Mouse (Mus musculus): Measurements from ENCODE around the gene Otop2. TPM values are rescaled to one million over a fixed set of nuclear protein-coding genes. Genes with fewer than 3 reads are reported as not detected.

Gene Otop2
- total RNA-seq (2023) = not detected

DNA sequence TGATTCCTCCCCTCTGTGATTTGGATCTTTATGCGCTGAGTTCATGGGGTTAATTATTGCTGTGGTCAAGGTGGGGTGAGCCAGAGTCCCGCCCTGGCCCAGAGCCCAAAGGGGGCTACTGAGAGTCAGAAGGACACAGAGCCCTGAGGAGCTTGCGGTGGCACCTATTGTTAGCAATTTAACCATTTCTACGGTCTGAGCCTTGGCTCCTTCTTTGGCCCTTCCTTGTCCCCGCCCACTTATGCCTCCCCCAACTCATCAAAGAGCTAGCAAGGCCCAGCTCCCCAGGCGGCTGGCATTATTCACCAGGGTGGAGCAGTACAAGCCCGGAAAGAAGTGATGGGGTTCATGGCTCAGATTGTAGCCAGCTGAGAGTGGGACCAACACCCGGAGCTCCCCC is at the start of gene Otop2:
Gene Otop2, plus strand, starts transcription at position 301 of the 400 bp plus-strand sequence.

DNA sequence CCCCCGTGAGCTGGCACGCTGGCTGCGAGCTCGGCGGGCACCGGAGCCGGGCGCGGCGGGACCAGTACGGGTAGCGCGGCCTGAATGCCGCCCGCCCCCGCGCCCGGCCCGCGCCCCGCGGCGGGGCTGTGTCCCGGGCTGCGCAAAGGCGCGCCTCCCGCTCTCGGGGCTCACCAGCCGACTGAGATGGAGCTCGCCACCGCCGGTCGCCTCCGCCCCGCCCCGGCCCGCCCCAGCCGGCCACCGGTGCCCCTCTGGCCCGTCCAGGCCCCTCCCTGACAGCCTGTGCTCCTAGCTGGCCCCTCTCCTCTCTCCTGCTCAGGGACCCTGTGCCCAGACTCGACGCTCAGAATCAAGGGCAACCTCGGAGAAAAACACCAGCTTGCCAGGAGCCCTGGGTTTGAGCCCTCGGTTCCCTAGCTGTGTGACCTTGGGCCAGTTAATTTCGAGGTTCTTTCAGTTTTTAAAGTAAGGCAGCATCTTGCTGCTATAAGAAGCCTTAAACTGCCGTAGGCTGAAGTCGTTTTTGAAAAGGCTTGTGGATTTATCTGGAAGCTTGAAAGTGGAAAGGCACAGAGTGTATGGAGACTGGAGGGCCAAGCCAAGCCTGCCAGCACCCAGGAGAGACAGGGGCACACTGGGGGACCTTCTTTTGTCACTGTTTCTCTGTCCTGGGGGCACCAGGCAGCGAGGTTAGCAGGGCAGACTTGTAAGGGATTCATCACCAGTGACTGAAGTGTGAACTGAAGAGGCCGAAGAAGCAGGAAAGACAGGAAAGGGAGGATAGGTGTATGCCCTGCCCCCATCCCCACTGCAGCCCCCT is 39.7 kb upstream of the Otop2 start, which contains the start of gene Grin2c:
Gene Grin2c, minus strand, starts transcription at position 183 of the 823 bp plus-strand sequence.

DNA sequence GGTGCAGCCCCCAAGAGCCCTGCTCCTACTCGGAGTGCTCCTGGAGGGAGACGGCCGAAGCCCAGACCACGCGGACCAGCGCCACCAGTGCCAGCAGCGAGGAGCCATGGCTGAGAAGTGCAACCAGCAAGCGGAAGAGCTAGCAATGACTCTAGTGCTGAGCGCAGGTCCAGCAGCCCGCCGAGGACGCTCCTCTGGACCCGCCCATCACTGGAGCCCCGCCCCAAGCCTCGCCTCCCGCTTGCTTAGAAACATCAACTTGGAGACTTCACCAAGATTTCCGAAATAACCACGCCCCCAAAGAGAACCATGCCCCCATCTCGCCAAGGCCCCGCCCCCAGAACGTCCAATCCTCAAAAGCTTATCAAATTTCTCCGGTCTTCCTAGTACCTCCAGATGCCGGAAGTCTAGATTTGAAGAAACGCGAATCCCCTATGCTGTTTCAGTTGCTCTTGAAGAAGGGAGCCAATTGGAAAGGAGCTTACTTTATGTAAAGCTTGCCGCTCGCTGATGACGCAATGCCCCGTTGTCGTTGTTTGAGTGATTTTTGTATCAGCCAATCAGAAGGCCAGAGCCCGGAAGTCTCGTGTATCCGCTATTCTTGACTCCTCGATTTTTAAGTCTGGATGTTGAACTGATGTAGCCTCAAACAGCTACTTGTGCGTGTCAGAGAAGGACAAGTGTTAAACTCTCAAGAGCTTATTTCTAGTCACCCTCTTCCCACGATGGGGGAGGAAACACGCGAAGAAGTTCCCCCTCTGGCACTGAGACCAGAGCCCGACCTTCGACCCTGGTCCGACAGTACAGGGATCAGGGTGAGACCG is 30.0 kb upstream of the Otop2 start, which contains the start of gene Fdxr:
Gene Fdxr, minus strand, starts transcription at position 271 of the 824 bp plus-strand sequence.

DNA sequence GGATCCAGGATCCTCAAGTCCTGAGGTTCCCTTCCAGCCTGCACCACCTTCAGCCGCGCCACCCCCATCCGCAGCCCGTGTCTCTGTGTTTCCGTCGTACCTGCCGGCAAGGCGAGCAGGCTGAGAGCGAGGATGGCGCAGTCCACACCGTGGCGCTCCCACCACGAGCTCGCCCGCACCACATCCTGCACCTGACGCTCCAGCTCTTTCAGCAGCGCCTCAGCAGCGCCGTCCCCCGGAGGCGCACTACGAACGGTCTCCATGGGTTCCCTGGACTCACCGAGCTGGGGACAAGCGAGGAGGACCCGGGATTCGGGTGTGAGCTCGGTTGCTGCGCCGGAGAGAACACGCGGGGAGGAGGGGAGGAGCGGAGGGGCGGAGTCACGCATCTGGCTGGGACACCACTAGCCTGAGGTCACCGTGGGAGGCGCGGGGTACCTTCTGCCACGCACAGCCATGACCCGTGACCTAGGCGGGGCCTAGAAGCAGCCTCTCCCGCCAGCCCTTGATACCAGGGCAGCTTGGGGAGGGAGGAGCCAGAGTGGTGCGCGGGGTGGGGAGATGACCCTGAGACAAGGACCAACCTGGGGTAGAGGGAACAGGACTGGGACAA is 9.6 kb upstream of the Otop2 start, which contains the start of gene Fads6:
Gene Fads6, minus strand, starts transcription at position 450 of the 613 bp plus-strand sequence.

DNA sequence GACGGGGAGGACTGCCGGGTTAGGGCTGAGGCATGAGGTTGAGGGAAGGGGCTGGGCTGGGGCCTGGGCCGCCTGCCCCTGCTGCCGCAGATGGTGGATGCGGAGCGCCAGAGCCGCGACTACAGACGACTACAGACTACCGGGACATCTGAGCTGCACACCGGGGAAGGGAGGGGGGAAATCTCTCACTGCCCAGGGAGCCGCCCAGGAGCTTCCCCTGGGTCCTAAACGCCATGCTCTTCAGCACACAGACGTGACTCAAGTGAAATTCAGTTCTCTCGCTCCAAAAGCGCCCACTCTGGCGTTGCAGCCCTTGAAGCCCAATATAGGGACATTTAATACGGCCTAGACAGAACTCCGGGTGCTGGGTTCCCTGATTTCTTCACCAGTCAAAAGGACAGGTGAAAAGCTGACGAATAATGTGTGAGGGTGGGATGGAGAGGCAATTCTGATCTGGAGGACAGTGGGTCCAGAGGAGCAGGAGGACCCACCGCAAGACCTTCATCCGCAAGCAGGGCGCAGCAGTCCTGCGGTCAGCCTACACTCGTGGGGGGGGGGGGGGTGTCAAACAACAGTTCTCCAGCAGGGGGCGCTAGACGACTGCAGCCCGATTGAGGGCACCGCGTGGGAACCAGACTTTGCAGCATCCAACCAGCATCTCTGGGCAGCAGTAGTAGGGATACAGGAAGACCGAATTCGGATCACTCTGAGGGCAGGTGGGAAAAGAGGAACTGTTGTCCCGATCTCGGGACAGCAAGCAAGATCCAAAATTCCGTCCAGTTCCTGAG is 15.1 kb downstream of the Otop2 start, which contains the start of gene Ush1g:
Gene Ush1g, minus strand, starts transcription at position 136 of the 788 bp plus-strand sequence.

DNA sequence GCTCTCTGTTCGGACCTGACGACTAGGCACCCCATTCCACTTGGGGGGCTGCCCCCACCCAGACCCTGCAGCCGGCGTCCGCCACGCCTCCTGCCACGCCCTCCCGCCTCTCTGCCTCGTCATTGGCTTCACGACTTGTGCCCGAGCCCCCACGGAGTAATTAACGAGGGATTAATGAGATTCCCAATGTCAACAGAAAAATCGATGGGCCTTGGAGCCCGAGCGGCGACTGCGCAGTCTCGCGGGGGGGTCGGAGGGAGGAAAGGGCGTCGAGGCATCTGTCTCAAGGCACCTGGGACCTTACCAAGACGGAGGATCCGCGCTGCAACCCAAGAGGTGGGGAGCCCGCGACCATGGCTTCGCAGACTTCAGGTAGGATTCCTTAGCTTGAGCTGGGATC is 27.6 kb downstream of the Otop2 start, which contains the start of gene Otop3:
Gene Otop3, plus strand, starts transcription at position 201 of the 400 bp plus-strand sequence.

DNA sequence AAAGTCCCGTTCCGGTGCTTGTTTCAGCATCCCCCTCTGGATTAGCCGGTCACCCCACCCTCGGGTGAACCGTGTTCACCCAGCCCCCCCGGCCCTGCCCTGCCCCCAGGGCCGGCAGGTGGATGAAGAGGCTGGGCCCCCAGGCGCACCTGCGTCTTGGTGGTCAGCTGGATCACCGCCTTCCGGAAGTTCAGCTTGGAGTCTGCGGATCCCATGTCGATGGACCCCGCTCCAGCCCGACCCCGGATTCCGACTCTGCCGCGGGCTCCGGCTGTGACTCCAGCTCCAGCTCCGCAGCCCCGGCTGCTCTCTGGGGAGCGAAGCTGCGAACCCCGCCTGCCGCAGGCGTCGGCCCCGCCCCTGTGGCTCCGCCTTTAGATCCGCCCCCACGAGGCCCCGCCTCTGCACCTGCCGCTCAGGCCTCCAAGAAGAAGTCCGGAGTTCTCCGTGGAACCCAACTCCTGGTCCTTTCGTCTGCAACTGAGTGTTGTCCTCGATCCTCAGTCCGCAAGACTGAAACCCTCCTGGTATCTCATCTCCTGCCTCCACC is 60.5 kb downstream of the Otop2 start, which contains the start of gene Hid1:
Gene Hid1, minus strand, starts transcription at position 362 of the 550 bp plus-strand sequence.

Other genes starting within 250 kb of the Otop2 start
- 1 to 10 TPM in 1 of 2 experiments, under 1 TPM in 1; 0.90 to 1.7 TPM for gene Cd300e, start 245.0 kb upstream of the Otop2 start, total RNA-seq (2023)
- gene Rab37, start 215.7 kb upstream of the Otop2 start, total RNA-seq (2023) = 10 to 100 TPM; 11.4 to 12.6 TPM
- 100 to 1,000 TPM; 160 to 201 TPM for gene Cd300lf, start 173.2 kb upstream of the Otop2 start, total RNA-seq (2023)
- 100 to 1,000 TPM; 142 to 143 TPM for gene Slc9a3r1, start 143.8 kb upstream of the Otop2 start, total RNA-seq (2023)
- 10 to 100 TPM; 30.4 to 33.7 TPM for gene Tmem104, start 119.7 kb upstream of the Otop2 start, total RNA-seq (2023)
- gene Nat9, start 119.3 kb upstream of the Otop2 start, total RNA-seq (2023) = 10 to 100 TPM; 16.8 to 22.0 TPM
- not detected for gene Grin2c, start 39.9 kb upstream of the Otop2 start, total RNA-seq (2023)
- 1 to 10 TPM; 7.5 to 9.2 TPM for gene Fdxr, start 30.1 kb upstream of the Otop2 start, total RNA-seq (2023)
- gene Fads6, start 9.5 kb upstream of the Otop2 start, total RNA-seq (2023) = 1 to 10 TPM; 2.1 to 2.7 TPM
- not detected for gene Ush1g, start 14.9 kb downstream of the Otop2 start, total RNA-seq (2023)
- gene Otop3, start 27.6 kb downstream of the Otop2 start, total RNA-seq (2023) = not detected
- under 1 TPM; 0.18 to 0.49 TPM for gene Hid1, start 60.6 kb downstream of the Otop2 start, total RNA-seq (2023)
- gene Cdr2l, start 74.8 kb downstream of the Otop2 start, total RNA-seq (2023) = under 1 TPM; 0.38 to 0.64 TPM
- 10 to 100 TPM; 34.2 to 41.2 TPM for gene Mrpl58, start 96.6 kb downstream of the Otop2 start, total RNA-seq (2023)
- gene Atp5h, start 112.8 kb downstream of the Otop2 start, total RNA-seq (2023) = 100 to 1,000 TPM; 211 to 231 TPM
- gene Kctd2, start 113.0 kb downstream of the Otop2 start, total RNA-seq (2023) = 10 to 100 TPM; 18.7 to 19.1 TPM
- gene Trim80, start 133.4 kb downstream of the Otop2 start, total RNA-seq (2023) = not detected
- gene Slc16a5, start 155.3 kb downstream of the Otop2 start, total RNA-seq (2023) = not detected
- 10 to 100 TPM; 42.7 to 53.4 TPM for gene Armc7, start 168.5 kb downstream of the Otop2 start, total RNA-seq (2023)
- 10 to 100 TPM; 48.4 to 49.1 TPM for gene Nt5c, start 184.7 kb downstream of the Otop2 start, total RNA-seq (2023)
- 100 to 1,000 TPM; 148 to 154 TPM for gene Jpt1, start 207.2 kb downstream of the Otop2 start, total RNA-seq (2023)
- gene Sumo2, start 229.1 kb downstream of the Otop2 start, total RNA-seq (2023) = 100 to 1,000 TPM; 171 to 188 TPM